Mouse (Mus musculus) stomach, embryonic 15.5 days (tissue): ENCODE data around the gene Prl7c1. TPM values are rescaled to one million over a fixed set of nuclear protein-coding genes. Genes with fewer than 3 reads are reported as not detected.
"Not testable (repeated sequence)": the region's sequence is repeated elsewhere in the genome, so short reads cannot be mapped to it uniquely, and the experiment has no call there.

Source experiments
- ATAC-seq: fragments of 200-750 bp; cut with Nextera tagmentation; 2 replicates; pipeline ENCODE4 v1.8.0; 2017; ENCODE audit warnings: low read depth, moderate number of reproducible peaks, moderate TSS enrichment; ENCODE audit not compliant: insufficient read depth, low FRiP score
- H3K27ac ChIP-seq: fragments of 300-500 bp; sonication (generic); 2 replicates; pipeline ENCODE4 v1.5.1; 2015; ENCODE audit warnings: mild to moderate bottlenecking, inconsistent platforms
- H3K27me3 ChIP-seq: fragments of 300-500 bp; sonication (generic); replicated peaks from 2 replicates; pipeline ENCODE4 v1.6.1; 2015; ENCODE audit warnings: inconsistent platforms
- H3K36me3 ChIP-seq: fragments of 300-500 bp; sonication (generic); 2 replicates; pipeline ENCODE4 v1.6.1; 2015; ENCODE audit warnings: inconsistent platforms
- H3K4me1 ChIP-seq: fragments of 300-500 bp; sonication (generic); 2 replicates; pipeline ENCODE4 v1.6.1; 2015; ENCODE audit warnings: inconsistent platforms
- H3K4me2 ChIP-seq: fragments of 300-500 bp; sonication (generic); 2 replicates; pipeline ENCODE4 v1.6.1; 2015; ENCODE audit warnings: mild to moderate bottlenecking, inconsistent platforms
- H3K4me3 ChIP-seq: fragments of 300-500 bp; sonication (generic); replicated peaks from 2 replicates; pipeline ENCODE4 v1.5.1; 2015; ENCODE audit warnings: inconsistent platforms
- H3K9ac ChIP-seq: fragments of 300-500 bp; sonication (generic); 2 replicates; pipeline ENCODE4 v1.6.1; 2015; ENCODE audit warnings: inconsistent platforms
- H3K9me3 ChIP-seq: fragments of 300-500 bp; sonication (generic); 2 replicates; pipeline ENCODE4 v1.6.1; 2016; ENCODE audit warnings: inconsistent platforms
- WGBS: fragments of 180-500 bp; shearing (Covaris S2); methylation state at CpG from one replicate; pipeline ENCODE4 v1.1.7; 2015; 5-methylcytosine and 5-hydroxymethylcytosine counted together
- polyA plus RNA-seq: library from polyadenylated mRNA; unstranded; fragments of >200 nt; fragmentation: Nextera tagmentation; extraction: Ambion mirVana; gene quantifications from 2 replicates; pipeline ENCODE4 v1.2.1, GENCODE M21; 2015

Gene Prl7c1
- polyA plus RNA-seq = not detected in 2 replicates

DNA sequence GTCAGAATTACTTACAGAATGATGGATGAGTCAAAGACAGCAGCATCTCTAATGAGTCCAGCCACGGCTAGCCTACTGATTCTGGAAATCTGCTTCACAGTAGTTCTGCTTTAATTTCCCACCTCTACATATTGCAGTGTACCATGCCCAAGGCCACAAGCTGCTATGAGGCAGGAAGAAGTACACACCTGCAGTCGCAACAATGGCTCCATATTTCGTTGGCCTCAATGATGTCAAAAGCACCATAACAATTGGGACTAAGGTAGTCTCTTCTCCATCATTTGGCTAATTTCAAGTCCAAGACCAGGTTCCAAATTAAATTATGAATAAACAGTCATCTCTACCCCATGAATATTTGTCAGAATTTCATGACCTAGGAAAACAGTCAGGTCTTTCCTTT, at the start of gene Prl7c1:
Gene Prl7c1 (minus strand): TSS at position 101 of the 400 bp plus-strand sequence.
- 85% methylated on average over 3 of the region's 3 CpGs for WGBS

DNA sequence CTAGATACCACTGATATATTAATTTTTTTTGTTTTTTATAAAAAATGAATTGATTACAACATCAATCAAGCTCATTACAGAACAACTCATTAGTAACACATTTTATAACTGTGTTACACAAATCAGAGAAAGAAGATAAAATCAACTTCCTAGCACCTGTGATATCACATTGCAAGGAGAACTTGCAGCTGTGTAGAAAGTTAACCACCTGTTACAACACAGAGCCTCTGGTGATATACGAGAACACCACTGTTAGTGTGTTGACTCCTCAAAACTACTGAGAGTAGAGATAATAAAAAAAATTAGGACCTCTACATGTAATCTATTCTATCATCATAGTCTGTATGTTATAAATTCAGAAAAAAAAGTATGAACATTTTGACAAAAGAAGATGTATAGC, 22.2 kb upstream of the Prl7c1 start:
- Histone ChIP-seq H3K9ac (no peak overlapping the region), H3K27ac (no peak overlapping the region), H3K36me3 (no peaks in the 10 kb centered on the region), H3K4me2 (no peak overlapping the region), H3K4me1 (no peaks in the 10 kb centered on the region), H3K27me3 (no peaks in the 10 kb centered on the region), H3K4me3 (no peak overlapping the region), H3K9me3 (no peaks in the 10 kb centered on the region)
- 72% methylated on average over 1 of the region's 1 CpGs for WGBS
- ATAC-seq = no peak

More for the DNA sequence above, at the start of gene Prl7c1:
- H3K27me3 ChIP-seq, H3K4me1 ChIP-seq, H3K4me2 ChIP-seq, H3K4me3 ChIP-seq, ATAC-seq, H3K9ac ChIP-seq, H3K27ac ChIP-seq, H3K9me3 ChIP-seq, H3K36me3 ChIP-seq: not testable (repeated sequence)

DNA sequence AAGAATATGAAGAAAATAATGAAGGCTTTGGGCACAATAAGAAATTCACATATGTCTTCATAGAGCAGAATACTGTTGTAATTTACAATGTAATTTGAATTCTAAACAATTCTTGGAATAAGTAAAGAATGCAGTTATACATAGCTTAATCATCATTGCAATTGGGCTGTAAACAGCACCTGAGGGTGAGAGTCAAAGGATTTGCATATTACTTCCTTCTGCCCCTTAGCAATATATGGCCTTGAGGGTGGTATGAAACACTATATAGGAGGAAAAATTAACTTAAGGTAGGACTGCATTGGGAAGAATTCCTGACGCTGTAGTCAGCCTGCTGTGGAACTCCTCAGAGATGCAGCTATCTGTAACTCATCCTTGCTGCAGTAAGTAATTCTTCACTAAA, 20.8 kb upstream of the Prl7c1 start, which contains the start of gene Prl2a1:
Gene Prl2a1 (plus strand): TSS at position 301 of the 400 bp plus-strand sequence.
- WGBS = 89% methylated on average over 1 of the region's 1 CpGs
- no peak for ATAC-seq
- no peaks in the 10 kb centered on the region for H3K4me1 ChIP-seq
- no peaks in the 10 kb centered on the region for H3K9me3 ChIP-seq
- no peak within 1 kb of the TSS for H3K4me3 ChIP-seq
- H3K4me2 ChIP-seq = no peak within 1 kb of the TSS
- H3K36me3 ChIP-seq = no peaks in the 10 kb centered on the region
- no peak within 1 kb of the TSS for H3K9ac ChIP-seq
- no peaks in the 10 kb centered on the region for H3K27me3 ChIP-seq
- no peak within 1 kb of the TSS for H3K27ac ChIP-seq

DNA sequence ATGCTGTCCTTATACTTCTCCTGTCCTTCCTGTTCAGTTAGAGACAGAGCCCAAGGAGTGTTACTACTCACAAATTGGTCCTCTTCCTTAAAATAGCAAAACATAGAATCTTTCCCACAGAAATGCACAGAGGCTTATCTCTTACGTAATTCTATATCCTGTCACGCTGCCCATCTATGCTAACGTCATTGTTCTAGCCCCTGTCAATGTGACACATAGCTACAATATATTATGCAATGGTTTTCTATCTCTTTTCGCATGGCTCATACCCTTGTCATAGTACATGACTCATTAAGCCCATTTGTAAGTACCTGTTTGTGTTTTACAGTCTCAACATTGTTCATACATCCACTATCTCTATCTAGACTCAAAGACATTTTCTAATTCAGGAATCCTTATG, 18.7 kb upstream of the Prl7c1 start:
- H3K9me3 ChIP-seq = no peaks in the 10 kb centered on the region
- no peak overlapping the region for H3K27ac ChIP-seq
- ATAC-seq = no peak
- no peaks in the 10 kb centered on the region for H3K4me1 ChIP-seq
- H3K36me3 ChIP-seq = no peaks in the 10 kb centered on the region
- H3K9ac ChIP-seq = no peak overlapping the region
- WGBS = 78% methylated on average over 4 of the region's 4 CpGs
- no peaks in the 10 kb centered on the region for H3K27me3 ChIP-seq
- no peak overlapping the region for H3K4me2 ChIP-seq
- H3K4me3 ChIP-seq = no peak overlapping the region

DNA sequence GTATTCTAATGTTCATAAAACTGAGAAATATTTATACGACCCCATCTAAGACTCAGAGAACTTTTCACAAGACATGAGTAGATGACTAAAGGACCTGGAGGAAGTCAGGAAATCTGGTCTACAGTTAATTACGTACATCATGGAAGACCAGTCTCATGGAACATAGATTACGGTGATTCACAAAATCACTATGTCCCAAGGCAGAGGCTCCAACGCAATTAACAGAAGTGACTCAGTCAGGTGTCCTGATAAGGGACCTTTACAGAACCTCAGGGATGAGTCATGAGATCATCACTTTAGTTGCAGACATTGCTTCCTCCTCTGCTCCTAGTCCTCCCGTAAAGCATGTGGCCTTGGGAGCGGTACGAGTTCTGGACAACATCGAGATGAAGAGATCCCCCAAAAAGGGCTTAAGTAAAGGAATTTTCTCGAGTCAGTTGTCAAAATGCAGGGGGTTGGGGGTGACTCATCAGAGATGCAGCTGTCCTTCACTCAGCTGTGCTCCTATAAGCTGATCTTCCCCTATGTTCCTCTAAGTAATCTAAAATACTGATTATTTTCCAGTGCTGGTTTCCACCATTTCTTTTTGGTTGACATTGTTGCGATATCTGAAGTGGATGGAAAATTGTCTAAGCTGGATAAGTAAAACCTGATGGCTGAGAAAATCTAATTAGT, 46.0 kb downstream of the Prl7c1 start:
- no peak overlapping the region for H3K9ac ChIP-seq
- no peaks in the 10 kb centered on the region for H3K36me3 ChIP-seq
- no peak for ATAC-seq
- no peaks in the 10 kb centered on the region for H3K4me1 ChIP-seq
- no peak overlapping the region for H3K4me2 ChIP-seq
- no peak overlapping the region for H3K27ac ChIP-seq
- 87% methylated on average over 10 of the region's 10 CpGs for WGBS
- no peaks in the 10 kb centered on the region for H3K9me3 ChIP-seq
- H3K27me3 ChIP-seq = no peaks in the 10 kb centered on the region
- H3K4me3 ChIP-seq = no peak overlapping the region

DNA sequence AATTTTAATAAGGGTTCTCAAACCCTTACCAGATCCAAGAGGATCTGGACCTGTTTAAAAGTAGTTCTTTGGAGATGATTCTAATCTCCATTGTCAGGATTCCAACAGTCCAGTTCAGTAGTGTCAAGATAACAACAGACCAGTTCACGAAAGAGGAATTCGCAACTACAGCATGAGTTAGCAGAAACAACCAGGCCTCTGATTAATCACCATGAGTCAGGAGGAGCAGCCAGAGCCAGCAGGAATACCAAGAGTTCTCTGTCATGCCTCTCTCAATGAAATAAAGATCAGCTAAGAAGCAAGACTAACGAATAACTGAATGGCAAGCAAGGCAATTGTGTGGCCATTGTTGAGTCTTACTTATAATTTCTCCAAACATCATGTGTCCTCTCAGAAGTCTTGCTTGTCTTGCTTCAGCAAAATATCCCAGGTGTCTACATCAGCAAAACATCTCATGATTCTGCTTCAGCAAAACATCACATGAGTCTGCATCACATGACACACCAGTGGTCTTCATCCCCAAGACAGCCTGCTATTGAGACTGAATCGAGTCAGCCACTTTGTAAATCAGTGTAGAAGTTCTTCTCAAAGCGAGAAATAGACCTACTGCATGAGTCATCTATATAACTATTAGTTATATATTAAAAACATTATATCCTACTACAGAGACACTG, 50.2 kb downstream of the Prl7c1 start:
- not testable (repeated sequence) for H3K9ac ChIP-seq, H3K36me3 ChIP-seq, H3K27ac ChIP-seq, H3K4me1 ChIP-seq, ATAC-seq, H3K27me3 ChIP-seq, H3K4me2 ChIP-seq, H3K4me3 ChIP-seq, H3K9me3 ChIP-seq
- 72% methylated on average over 5 of the region's 5 CpGs for WGBS

DNA sequence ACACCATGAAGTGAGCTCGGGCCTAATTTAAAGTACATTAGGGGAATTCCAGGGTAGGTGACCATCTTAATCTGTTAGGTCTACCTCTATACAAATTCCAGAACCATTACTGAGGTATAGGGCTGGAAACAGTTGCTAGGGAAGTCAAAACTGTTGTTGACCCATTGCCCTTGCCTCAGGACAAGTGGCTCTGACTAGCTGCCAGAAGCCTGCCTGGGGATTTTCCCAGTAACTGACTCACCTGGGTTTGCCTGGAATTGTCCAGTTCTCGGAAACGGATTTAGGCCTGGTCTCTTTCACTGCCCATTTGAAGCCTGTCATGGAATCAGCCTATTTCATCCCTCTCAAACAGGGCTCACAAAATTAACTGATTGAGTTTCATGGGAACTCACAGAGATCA, 55.5 kb downstream of the Prl7c1 start:
- H3K27me3 ChIP-seq, ATAC-seq, H3K4me1 ChIP-seq, H3K4me2 ChIP-seq, H3K36me3 ChIP-seq, H3K4me3 ChIP-seq, H3K9me3 ChIP-seq, H3K27ac ChIP-seq, H3K9ac ChIP-seq: not testable (repeated sequence)
- 84% methylated on average over 3 of the region's 3 CpGs for WGBS

Other genes starting within 250 kb of the Prl7c1 start
- not detected in 2 replicates for gene Prl8a9, start 216.2 kb downstream of the Prl7c1 start, polyA plus RNA-seq
- gene Prl8a1, start 198.6 kb downstream of the Prl7c1 start, polyA plus RNA-seq = not detected in 2 replicates
- not detected in 2 replicates for gene Prl7b1, start 170.2 kb downstream of the Prl7c1 start, polyA plus RNA-seq
- gene Prl7a1, start 138.3 kb downstream of the Prl7c1 start, polyA plus RNA-seq = not detected in 2 replicates
- not detected in 2 replicates for gene Prl7a2, start 112.8 kb downstream of the Prl7c1 start, polyA plus RNA-seq
- gene Prl7d1, start 64.1 kb downstream of the Prl7c1 start, polyA plus RNA-seq = not detected in 2 replicates
- not detected in 2 replicates for gene Prl2a1, start 20.9 kb upstream of the Prl7c1 start, polyA plus RNA-seq
- not detected in 2 replicates for gene Prl2c1, start 68.5 kb upstream of the Prl7c1 start, polyA plus RNA-seq
- gene Prl4a1, start 235.4 kb upstream of the Prl7c1 start, polyA plus RNA-seq = not detected in 2 replicates